Mouse (Mus musculus) liver, postnatal 0 days (tissue): Measurements from ENCODE around the gene Tns1.

Source experiments
- CTCF ChIP-seq: sonication (generic); IDR thresholded peaks from 2 replicates; pipeline ENCODE4 v1.5.1; 2016; ENCODE audit warnings: antibody characterized with exemption, low read depth
- EP300 ChIP-seq: IDR thresholded peaks from 2 replicates; pipeline ENCODE4 v1.6.1; 2016; ENCODE audit warnings: antibody characterized with exemption, low read depth, mild to moderate bottlenecking

DNA sequence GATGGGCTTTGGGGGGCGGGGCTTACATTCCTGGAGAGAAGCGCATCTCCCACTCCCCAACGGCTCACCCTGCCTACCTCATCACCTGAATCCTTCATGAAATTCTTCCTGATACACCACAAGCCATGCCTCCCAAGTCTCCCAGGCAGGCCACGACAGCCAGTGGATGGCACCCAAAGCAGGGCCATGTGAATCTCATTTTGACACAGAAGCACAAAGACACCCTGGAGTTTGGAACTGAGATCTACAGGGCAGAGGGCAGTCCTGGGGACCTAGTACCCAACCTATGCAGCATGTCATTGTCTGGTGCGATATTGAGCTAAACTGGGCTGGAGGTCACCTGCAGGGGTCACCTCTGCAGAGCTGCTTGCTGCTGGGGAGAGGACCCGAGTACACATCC lies 104.0 kb downstream of the Tns1 start:
- TF ChIP-seq CTCF (no peak), EP300 (no peak)
